Mouse (Mus musculus) megakaryocyte progenitor cell, adult 5-6 weeks (primary cell): ENCODE data around the gene Fam129a. TPM values are rescaled to one million over a fixed set of nuclear protein-coding genes. Genes with fewer than 3 reads are reported as not detected.
"Not testable (repeated sequence)": the region's sequence is repeated elsewhere in the genome, so short reads cannot be mapped to it uniquely, and the experiment has no call there.

Source experiments
- ATAC-seq: replicated peaks from 2 replicates; pipeline ENCODE4 v1.8.0; 2016; ENCODE audit warnings: mild to moderate bottlenecking, moderate TSS enrichment, inconsistent platforms; ENCODE audit not compliant: poor library complexity
- total RNA-seq, 2 experiments: library from RNA; stranded (forward) in 1 of 2; stranded (reverse) in 1 of 2; fragments of 157-497, 149-512 nt in 1 of 2; fragments of 200-1000 nt in 1 of 2; gene quantifications; 2 replicates each; pipeline versions ENCODE4 v1.2.3 to v1.2.4; 2015 to 2017

The Fam129a gene
- total RNA-seq, 2 experiments from 2014 or later, result 7.1 to 8.0 TPM

- peak; percentile 37; the same call in 1 of the 2 replicates for ATAC-seq
These were observed 119.1 kb downstream of the Fam129a start for GRCm38 (mm10) chr1:151690061-151690460.

- no peak for ATAC-seq
These were observed 119.7 kb downstream of the Fam129a start for GRCm38 (mm10) chr1:151690583-151691193.

GRCm38 (mm10) chr1:151692867-151693266 lies 121.9 kb downstream of the Fam129a start:
- not testable (repeated sequence) for ATAC-seq

GRCm38 (mm10) chr1:151696751-151697150 lies 125.8 kb downstream of the Fam129a start:
- ATAC-seq, result no peak

GRCm38 (mm10) chr1:151697901-151698641 lies 127.1 kb downstream of the Fam129a start:
- no peak for ATAC-seq

- ATAC-seq, result 0 out of 2 replicates have a peak, but pooled peaks have one; percentile 15
These were observed 128.4 kb downstream of the Fam129a start for GRCm38 (mm10) chr1:151699363-151699762.

GRCm38 (mm10) chr1:151702816-151703215 lies 131.8 kb downstream of the Fam129a start:
- ATAC-seq, result peak; percentile 49

- ATAC-seq, result peak; percentile 93
These were observed 134.9 kb downstream of the Fam129a start for GRCm38 (mm10) chr1:151705723-151706396.

GRCm38 (mm10) chr1:151706397-151706752 lies 135.4 kb downstream of the Fam129a start:
- ATAC-seq, result no peak

GRCm38 (mm10) chr1:151708966-151709733 lies 138.2 kb downstream of the Fam129a start:
- ATAC-seq, result 0 out of 2 replicates have a peak, but pooled peaks have one; percentile 7

GRCm38 (mm10) chr1:151709734-151710022 lies 138.7 kb downstream of the Fam129a start:
- ATAC-seq, result no peak

- ATAC-seq, result no peak
These were observed 139.6 kb downstream of the Fam129a start for GRCm38 (mm10) chr1:151710424-151711055.

GRCm38 (mm10) chr1:151711062-151711461 lies 140.1 kb downstream of the Fam129a start:
- no peak for ATAC-seq

GRCm38 (mm10) chr1:151712664-151713063 lies 141.7 kb downstream of the Fam129a start:
- ATAC-seq, result no peak

- no peak for ATAC-seq
These were observed 142.6 kb downstream of the Fam129a start for GRCm38 (mm10) chr1:151713622-151714021.

- ATAC-seq, result peak; percentile 53
These were observed 145.2 kb downstream of the Fam129a start for GRCm38 (mm10) chr1:151716024-151716710.

GRCm38 (mm10) chr1:151717624-151718023 lies 146.6 kb downstream of the Fam129a start:
- peak; percentile 35 for ATAC-seq

GRCm38 (mm10) chr1:151718575-151718974 lies 147.6 kb downstream of the Fam129a start:
- peak; percentile 74 for ATAC-seq

GRCm38 (mm10) chr1:151719911-151720310 lies 148.9 kb downstream of the Fam129a start:
- ATAC-seq, result no peak

- ATAC-seq, result no peak
These were observed 149.6 kb downstream of the Fam129a start for GRCm38 (mm10) chr1:151720566-151720965.
